In the genomic region with DNA sequence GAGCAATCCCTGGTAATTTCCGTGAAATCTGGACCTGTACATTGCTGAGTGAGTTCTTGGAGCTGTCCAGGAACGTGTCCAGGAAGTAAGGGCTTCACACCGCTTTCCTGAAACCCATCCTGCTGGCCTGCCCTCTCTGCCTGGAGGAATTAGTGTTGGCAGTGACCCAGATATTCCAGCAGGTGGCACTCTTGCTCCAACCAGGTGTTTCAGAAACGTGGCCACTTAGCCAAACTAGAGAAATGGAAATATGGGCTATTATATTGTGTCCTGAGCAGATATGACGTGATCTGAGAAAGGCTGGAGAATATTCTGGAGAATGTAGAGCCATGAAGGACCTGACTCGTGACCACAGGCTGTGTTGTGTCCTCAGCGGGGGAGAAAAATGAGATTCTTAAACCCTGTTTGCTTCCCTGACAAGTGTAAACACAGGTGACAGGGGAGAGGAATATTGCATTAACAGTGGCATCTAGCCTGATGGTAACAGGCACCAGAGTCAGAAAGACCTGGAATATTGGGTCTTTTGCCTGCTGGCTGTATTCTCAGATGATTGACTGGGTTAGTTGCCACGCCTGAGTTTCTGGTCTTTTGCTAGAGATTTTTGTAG, we compare ENCODE assay signal across 8 mouse cellular contexts.
DNase-seq lines count a peak whose midpoint lies in the region; ATAC-seq lines count a peak whose summit lies in the region.

No protein-coding gene starts in this region.

- no peaks in the 10 kb centered on the region for H3K9me3 ChIP-seq in embryonic facial prominence, embryonic 11.5 days (replicated peaks; ENCODE audit: control insufficient read depth, low read length)
- no peaks in the 10 kb centered on the region for H3K9me3 ChIP-seq in limb, embryonic 15.5 days
- H3K9me3 ChIP-seq in midbrain, embryonic 16.5 days (replicated peaks; ENCODE audit: control insufficient read depth, low read length, poor library complexity, severe bottlenecking), result no peaks in the 10 kb centered on the region

- H3K27ac ChIP-seq in embryonic facial prominence, embryonic 11.5 days (replicated peaks; ENCODE audit: low read depth, low read length), result no peak overlapping the region; the same call in 1 of the 2 replicates
- H3K27ac ChIP-seq in limb, embryonic 15.5 days, result peak overlapping the region; percentile 63
- H3K27ac ChIP-seq in midbrain, embryonic 16.5 days (ENCODE audit: low read length), result no peak overlapping the region

- no peak overlapping the region for H3K9ac ChIP-seq in embryonic facial prominence, embryonic 11.5 days (replicated peaks; ENCODE audit: low read length)
- H3K9ac ChIP-seq in limb, embryonic 15.5 days, result no peak overlapping the region
- H3K9ac ChIP-seq in midbrain, embryonic 16.5 days (ENCODE audit: low read depth, low read length), result no peak overlapping the region

- no peak overlapping the region for H3K4me3 ChIP-seq in embryonic facial prominence, embryonic 11.5 days (ENCODE audit: low read depth, low read length)
- H3K4me3 ChIP-seq in limb, embryonic 15.5 days, result no peak overlapping the region
- no peak overlapping the region for H3K4me3 ChIP-seq in midbrain, embryonic 16.5 days (ENCODE audit: low read depth, low read length)

- peak; percentile 82 for DNase-seq in 416B (ENCODE audit: low read depth)
- peak; percentile 75 for DNase-seq in adrenal gland, postnatal 25 days
- DNase-seq in embryonic facial prominence, embryonic 11.5 days (ENCODE audit: low spot score), result peak; percentile 90
- DNase-seq in heart, adult 8-10 months (ENCODE audit: low spot score), result peak; percentile 90
- DNase-seq in kidney, adult 8-10 months, result peak; percentile 79 to 88
- peak; percentile 78 to 85 for DNase-seq in spleen, postnatal 10 days (ENCODE audit: low spot score in 2 of 2)

- no peaks in the 10 kb centered on the region for H3K36me3 ChIP-seq in embryonic facial prominence, embryonic 11.5 days (replicated peaks; ENCODE audit: control insufficient read depth, insufficient read depth, low read depth, low read length)
- H3K36me3 ChIP-seq in limb, embryonic 15.5 days, result no peaks in the 10 kb centered on the region
- H3K36me3 ChIP-seq in midbrain, embryonic 16.5 days (ENCODE audit: control insufficient read depth, insufficient read depth, low read length), result no peaks in the 10 kb centered on the region

- H3K4me1 ChIP-seq in embryonic facial prominence, embryonic 11.5 days (ENCODE audit: control insufficient read depth, insufficient read depth, low read length), result no peaks in the 10 kb centered on the region; the same call in 1 of the 2 replicates
- peaks cover 53% of the 10 kb centered on the region for H3K4me1 ChIP-seq in limb, embryonic 15.5 days
- peaks cover 16% of the 10 kb centered on the region; the same call in 1 of the 2 replicates for H3K4me1 ChIP-seq in midbrain, embryonic 16.5 days (ENCODE audit: control insufficient read depth, insufficient read depth, low read length)

- H3K27me3 ChIP-seq in embryonic facial prominence, embryonic 11.5 days (ENCODE audit: control insufficient read depth, insufficient read depth, low read length), result no peaks in the 10 kb centered on the region
- no peaks in the 10 kb centered on the region for H3K27me3 ChIP-seq in limb, embryonic 15.5 days
- H3K27me3 ChIP-seq in midbrain, embryonic 16.5 days (ENCODE audit: control insufficient read depth, insufficient read depth, low read depth, low read length), result no peaks in the 10 kb centered on the region

- H3K4me2 ChIP-seq in embryonic facial prominence, embryonic 11.5 days (ENCODE audit: low read depth, low read length), result no peak overlapping the region
- H3K4me2 ChIP-seq in limb, embryonic 15.5 days, result no peak overlapping the region
- H3K4me2 ChIP-seq in midbrain, embryonic 16.5 days (ENCODE audit: low read length), result no peak overlapping the region

- ATAC-seq in embryonic facial prominence, embryonic 11.5 days (replicated peaks; ENCODE audit: insufficient number of reproducible peaks, low FRiP score, low TSS enrichment, low read depth), result peak; percentile 56; the same call in 1 of the 2 replicates
- no peak for ATAC-seq in limb, embryonic 15.5 days (ENCODE audit: insufficient number of reproducible peaks, low FRiP score, low TSS enrichment, low read depth)
- peak; percentile 80 for ATAC-seq in midbrain, embryonic 16.5 days

- WGBS in embryonic facial prominence, embryonic 11.5 days, result 11% methylated on average over 8 of the region's 8 CpGs
- 12% methylated on average over 8 of the region's 8 CpGs for WGBS in limb, embryonic 15.5 days
- 18% methylated on average over 8 of the region's 8 CpGs for WGBS in midbrain, embryonic 16.5 days
